Mouse (Mus musculus) liver, embryonic 14.5 days (tissue): ENCODE results near the gene Fbxo6.
A peak's percentile ranks its signal among the peaks of the same experiment; 100 is the strongest.

Experiments
- CTCF ChIP-seq: IDR thresholded peaks from 2 replicates; pipeline ENCODE4 v1.5.1; 2016; ENCODE audit warnings: antibody characterized with exemption, low read depth, control low read depth
- EP300 ChIP-seq: IDR thresholded peaks from 2 replicates; pipeline ENCODE4 v1.6.1; 2016; ENCODE audit warnings: antibody characterized with exemption, low read depth

GRCm38 (mm10) chr4:148166986-148167385, 15.0 kb upstream of the Fbxo6 start:
- TF ChIP-seq CTCF (peak; percentile 70), EP300 (no peak)
